Mouse (Mus musculus) gastrocnemius, postnatal 36 days (tissue): ENCODE measurements at regions not wholly inside any gene's neighbourhood (a gene's known extent, or its start where the extent isn't known, plus 50 kb on each side); places are given as distances from the start of the nearest gene placed in this dataset.
A peak's percentile ranks its signal among the peaks of the same experiment; 100 is the strongest.

Experiments
- DNase-seq, 2 experiments: peaks; one replicate each; pipeline ENCODE4 v3.0.0; 2022
- intact Hi-C: fragments of 180-260 bp; cut with DNase I; formaldehyde crosslinking; loops from one replicate; pipeline ENCODE4 v1.15.1; 2025

- intact Hi-C loops, result no loop called here
- DNase-seq, result no peak
These were observed 52.1 kb upstream of the Hmcn1 start for GRCm38 (mm10) chr1:151045334-151045733.

- no peak for DNase-seq
- intact Hi-C loops, result no loop called here
These were observed 53.4 kb upstream of the Hmcn1 start for GRCm38 (mm10) chr1:151046626-151047025.

GRCm38 (mm10) chr1:151049726-151050506 lies 56.7 kb upstream of the Hmcn1 start:
- intact Hi-C loops, result no loop called here
- DNase-seq, result no peak

GRCm38 (mm10) chr1:151050507-151050816 lies 57.2 kb upstream of the Hmcn1 start:
- DNase-seq, result no peak
- intact Hi-C loops, result no loop called here

GRCm38 (mm10) chr1:151053268-151053667 lies 60.0 kb upstream of the Hmcn1 start:
- DNase-seq, result no peak
- intact Hi-C loops, result no loop called here

GRCm38 (mm10) chr1:151055396-151055795 lies 62.2 kb upstream of the Hmcn1 start:
- DNase-seq, result no peak
- intact Hi-C loops, result no loop called here

- intact Hi-C loops, result no loop called here
- no peak for DNase-seq
These were observed 66.4 kb upstream of the Hmcn1 start for GRCm38 (mm10) chr1:151059546-151060136.

- intact Hi-C loops, result no loop called here
- no peak for DNase-seq
These were observed 71.9 kb upstream of the Hmcn1 start for GRCm38 (mm10) chr1:151065090-151065567.

- no peak for DNase-seq
- intact Hi-C loops, result no loop called here
These were observed 73.3 kb upstream of the Hmcn1 start for GRCm38 (mm10) chr1:151066379-151067128.

GRCm38 (mm10) chr1:151074508-151075314 lies 81.5 kb upstream of the Hmcn1 start:
- no peak for DNase-seq
- intact Hi-C loops, result loop anchor here (5.0 kb wide), 1 partner anchor 37 kb away; no protein-coding TSS in a partner anchor

GRCm38 (mm10) chr1:151075541-151075940 lies 82.3 kb upstream of the Hmcn1 start:
- no peak for DNase-seq
- intact Hi-C loops, result no loop called here

GRCm38 (mm10) chr1:151078909-151079522 lies 85.8 kb upstream of the Hmcn1 start:
- intact Hi-C loops, result loop anchor here (2.0 kb wide), 1 partner anchor 266 kb away; the partner anchor contains the start of gene Ivns1abp
- DNase-seq, result peak; percentile 53 to 64

GRCm38 (mm10) chr1:151079614-151080360 lies 86.6 kb upstream of the Hmcn1 start:
- no peak for DNase-seq
- intact Hi-C loops, result loop anchor here (2.0 kb wide), 1 partner anchor 265 kb away; the partner anchor contains the start of gene Ivns1abp

- intact Hi-C loops, result no loop called here
- DNase-seq, result no peak
These were observed 87.3 kb upstream of the Hmcn1 start for GRCm38 (mm10) chr1:151080510-151080980.

GRCm38 (mm10) chr1:151082510-151083033 lies 89.3 kb upstream of the Hmcn1 start:
- intact Hi-C loops, result no loop called here

GRCm38 (mm10) chr1:151083806-151084205 lies 90.6 kb upstream of the Hmcn1 start:
- no peak for DNase-seq
- intact Hi-C loops, result no loop called here

More at GRCm38 (mm10) chr1:151082510-151083033, 89.3 kb upstream of the Hmcn1 start:
- DNase-seq, result no peak

GRCm38 (mm10) chr1:151086111-151086859 lies 93.0 kb upstream of the Hmcn1 start:
- DNase-seq, result no peak
- intact Hi-C loops, result no loop called here

GRCm38 (mm10) chr1:151087151-151087660 lies 94.0 kb upstream of the Hmcn1 start:
- intact Hi-C loops, result no loop called here
- DNase-seq, result no peak
